Mouse (Mus musculus) heart, adult 8-10 months (tissue): ENCODE results near the gene Rsph14. TPM values are rescaled to one million over a fixed set of nuclear protein-coding genes. Genes with fewer than 3 reads are reported as not detected.
A peak's percentile ranks its signal among the peaks of the same experiment; 100 is the strongest.
"Not testable (repeated sequence)": the region's sequence is repeated elsewhere in the genome, so short reads cannot be mapped to it uniquely, and the experiment has no call there.

Experiments
- DNase-seq: peaks from one replicate; pipeline ENCODE4 v3.0.0; 2022; ENCODE audit warnings: low spot score
- total RNA-seq, 4 experiments: library from RNA; stranded (reverse); gene quantifications; 2 replicates each; pipeline ENCODE4 v1.2.4; 2022

Rsph14 gene
- total RNA-seq, 4 experiments from 2014 or later, result not detected

DNA sequence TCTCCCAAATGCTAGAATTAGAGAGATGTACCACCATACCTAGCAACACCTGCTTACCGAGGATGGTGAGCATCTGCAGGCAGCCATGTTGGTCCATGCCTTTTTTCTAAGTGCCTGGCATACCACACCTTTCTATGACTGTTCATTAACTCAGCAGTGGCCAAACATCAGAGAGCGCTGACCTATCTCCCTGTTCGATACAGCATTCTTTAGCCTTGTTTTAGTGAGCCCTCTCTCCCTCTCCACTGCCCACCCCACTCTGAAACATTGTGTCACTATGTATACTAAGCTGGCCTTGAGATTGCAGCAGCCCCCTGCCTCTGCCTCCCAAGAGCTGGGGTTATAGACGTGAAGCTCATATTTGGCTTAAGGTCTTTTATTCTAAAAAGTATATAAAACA is 21.3 kb upstream of the Rsph14 start:
- DNase-seq, result no peak

GRCm38 (mm10) chr10:75052902-75053301 is 20.5 kb upstream of the Rsph14 start:
- no peak for DNase-seq

DNA sequence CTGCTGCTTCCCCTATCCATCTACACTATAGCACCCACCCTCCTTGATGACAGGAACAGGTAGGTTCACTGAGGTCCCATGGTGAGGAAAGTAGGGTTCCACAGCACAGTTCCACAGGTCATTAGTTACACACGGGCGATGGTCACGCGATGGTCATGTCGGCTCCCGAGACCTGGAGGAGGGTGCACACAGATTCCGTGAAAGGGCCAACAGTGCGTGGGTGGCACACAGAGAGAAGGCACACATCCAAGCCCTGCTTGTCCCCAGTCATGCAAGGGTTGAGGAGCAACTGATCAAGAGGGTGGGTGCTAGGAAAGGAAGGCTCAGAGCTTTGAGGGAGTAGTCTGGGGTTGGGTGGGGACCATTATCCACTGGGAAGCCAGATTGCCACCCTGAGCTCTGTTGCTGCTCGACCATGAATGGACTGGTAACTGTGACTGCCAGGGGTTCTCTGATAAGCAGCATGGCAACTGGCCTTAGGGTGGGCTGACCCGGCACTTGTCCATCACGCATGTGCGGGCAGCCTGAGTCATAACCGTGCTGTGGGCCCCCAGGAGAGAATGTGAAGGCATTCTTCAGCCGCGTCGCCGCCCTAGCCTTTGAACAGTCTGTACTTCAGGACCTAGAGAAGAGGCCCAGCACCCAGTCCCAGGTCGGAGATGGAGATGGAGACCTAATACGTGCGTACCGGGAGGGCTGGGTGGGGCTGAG is 19.1 kb upstream of the Rsph14 start:
- DNase-seq, result no peak

GRCm38 (mm10) chr10:75048711-75049110 is 16.3 kb upstream of the Rsph14 start:
- no peak for DNase-seq

DNA sequence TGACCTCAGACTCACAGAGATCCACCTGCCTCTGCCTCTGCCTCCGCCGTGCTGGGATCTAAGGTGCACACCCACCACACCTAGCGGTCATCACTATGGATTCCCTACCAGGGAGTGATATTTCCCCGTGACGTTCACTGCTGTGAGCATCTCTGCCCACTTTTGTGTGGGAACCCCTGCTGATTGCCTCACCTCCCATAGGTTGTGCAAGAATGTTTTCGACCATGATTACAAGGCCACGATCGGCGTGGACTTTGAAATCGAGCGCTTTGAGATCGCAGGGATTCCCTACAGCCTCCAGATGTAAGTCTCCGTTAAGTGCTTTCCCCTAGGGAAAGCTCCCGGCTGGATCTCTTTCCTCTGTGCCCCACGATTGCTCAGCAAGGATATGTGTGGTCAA is 13.4 kb upstream of the Rsph14 start:
- DNase-seq, result no peak

DNA sequence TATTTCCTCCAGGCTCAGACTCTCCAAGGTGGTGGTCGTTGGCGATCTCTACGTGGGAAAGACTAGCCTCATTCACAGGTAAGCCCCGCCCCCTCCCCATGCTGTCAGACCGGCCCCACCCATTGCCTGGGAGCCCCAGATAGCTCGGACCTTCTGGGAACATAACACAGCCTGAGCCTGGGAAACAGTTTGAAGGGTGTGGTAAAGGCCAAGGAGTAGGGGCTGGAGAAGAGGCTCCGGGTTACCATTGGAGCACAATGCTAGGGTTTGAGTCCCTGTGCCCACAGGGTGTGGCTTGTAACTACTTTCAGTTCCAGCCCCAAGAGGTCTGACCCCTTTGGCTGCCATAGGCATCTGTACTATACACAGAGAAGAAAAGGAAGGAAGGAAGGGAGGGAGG is 12.1 kb upstream of the Rsph14 start:
- DNase-seq, result no peak

- not testable (repeated sequence) for DNase-seq
Measured at GRCm38 (mm10) chr10:75042060-75042459, 9.7 kb upstream of the Rsph14 start.

- peak; percentile 94 for DNase-seq
Measured at GRCm38 (mm10) chr10:75036883-75037379, 4.5 kb upstream of the Rsph14 start, which contains the start of gene Rab36. Gene Rab36, plus strand, starts transcription at chr10:75037058.

DNA sequence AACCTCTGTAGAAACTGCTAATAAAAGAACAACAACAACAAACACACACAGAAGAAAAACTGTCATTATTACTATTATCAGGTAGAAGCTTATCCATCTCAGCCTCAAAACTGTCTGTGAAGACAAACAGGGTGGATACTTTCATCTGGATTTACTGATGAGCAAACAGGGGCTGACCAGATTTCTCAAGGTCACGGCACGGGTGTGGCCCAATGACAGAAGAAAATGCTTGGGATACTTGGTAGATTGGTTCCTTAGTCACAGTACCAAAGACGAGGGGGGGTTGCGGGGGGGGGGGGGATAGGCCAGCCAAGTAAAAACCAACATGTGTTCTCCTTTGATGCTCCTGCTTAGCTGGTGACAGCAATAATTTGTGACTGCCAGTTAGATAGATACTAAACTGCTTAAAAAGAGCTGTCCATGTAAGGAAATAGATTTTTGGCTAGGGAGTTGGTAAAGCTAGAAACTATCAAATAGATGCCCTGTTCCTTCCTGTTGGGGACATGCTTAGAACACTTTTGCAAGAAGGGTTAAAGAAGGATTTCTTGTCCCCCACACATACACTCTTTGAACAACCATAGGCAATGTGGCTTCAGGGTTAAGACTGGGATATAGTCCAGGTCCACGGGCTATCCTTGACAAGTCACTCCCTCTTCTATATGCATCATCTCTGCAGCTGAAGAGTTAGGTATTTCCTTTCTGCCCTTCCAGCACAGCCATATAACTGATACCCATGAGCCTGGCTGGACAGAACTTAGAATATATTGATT is 856 bp downstream of the Rsph14 start:
- no peak for DNase-seq

- DNase-seq, result no peak
Measured at GRCm38 (mm10) chr10:75030234-75030633, 2.2 kb downstream of the Rsph14 start.

DNA sequence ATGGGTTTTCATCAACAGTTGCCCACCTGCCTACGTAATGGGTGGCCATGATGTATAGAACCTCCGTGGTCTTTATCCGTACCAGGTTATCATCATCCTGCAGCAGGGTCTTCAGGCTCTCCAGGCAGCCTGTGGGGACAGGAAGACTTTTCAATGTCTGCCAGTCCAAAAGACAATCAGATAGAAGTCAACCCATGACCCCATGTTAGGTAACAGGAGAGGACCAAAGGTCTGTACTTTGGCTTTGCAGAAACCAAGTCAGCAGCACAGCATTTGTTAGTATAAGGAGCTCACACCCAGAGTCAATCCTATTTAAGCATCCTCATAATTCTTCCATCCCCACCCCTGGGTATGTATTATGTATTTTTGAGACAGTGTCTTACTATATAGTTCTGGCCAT is 2.7 kb downstream of the Rsph14 start:
- no peak for DNase-seq

DNA sequence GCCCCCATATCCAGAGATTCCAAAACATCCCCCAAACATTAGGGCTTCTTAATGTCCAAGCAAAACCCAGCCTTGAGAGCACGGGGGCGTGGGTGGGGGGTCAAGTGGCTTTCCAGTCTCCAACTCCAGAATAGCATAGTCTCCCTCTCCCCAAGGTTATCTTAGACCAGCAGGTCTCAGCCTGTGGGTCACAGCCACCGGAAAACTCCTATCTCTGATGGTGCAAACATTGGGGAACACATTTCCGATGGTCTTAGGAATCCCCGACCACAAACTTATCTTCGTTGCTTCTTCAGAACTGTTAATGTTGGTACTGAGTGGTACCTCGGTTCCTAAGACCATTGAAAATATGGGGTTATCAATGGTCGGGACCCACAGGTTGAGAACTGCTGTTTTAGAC is 3.6 kb downstream of the Rsph14 start:
- DNase-seq, result no peak

DNA sequence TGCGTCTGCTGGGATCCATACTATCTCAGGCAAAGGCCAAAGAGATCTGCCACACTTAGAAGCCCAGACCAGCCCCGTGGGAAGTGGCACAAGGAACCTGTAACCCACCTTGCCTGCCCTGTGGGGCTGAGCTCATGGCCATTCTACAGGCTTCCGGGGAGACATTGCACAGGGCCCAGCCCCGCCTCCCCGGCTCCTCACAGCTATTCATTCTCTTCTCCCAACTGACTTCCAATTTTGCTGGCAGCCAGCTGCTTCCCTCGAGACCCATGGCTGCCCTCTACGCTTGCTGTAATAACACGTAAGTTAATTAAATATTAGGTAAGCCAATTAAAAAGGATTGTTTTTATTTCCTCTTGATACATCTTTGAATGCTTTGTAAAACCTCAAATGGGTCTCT is 5.9 kb downstream of the Rsph14 start:
- no peak for DNase-seq

GRCm38 (mm10) chr10:75021138-75021537 is 11.2 kb downstream of the Rsph14 start:
- DNase-seq, result peak; percentile 52

DNA sequence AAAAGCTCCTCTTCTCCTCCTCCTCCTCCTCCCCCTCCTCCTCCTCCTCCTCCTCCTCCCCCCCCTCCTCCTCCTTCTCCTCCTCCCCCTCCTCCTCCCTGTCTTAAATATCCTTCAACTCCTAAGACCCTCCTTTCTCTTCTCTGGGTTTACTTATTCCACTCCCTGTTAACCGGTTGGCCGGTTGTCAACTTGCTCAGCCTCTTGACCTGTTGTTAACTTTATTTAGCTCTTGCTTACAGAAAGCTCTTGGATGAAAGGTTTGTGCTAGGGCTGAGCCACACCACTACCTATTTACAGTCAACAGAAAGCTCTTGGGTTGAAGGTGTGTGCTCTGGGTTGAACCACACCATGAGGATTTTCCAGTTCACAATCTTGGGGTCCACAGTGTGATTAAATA is 12.1 kb downstream of the Rsph14 start:
- no peak for DNase-seq

DNA sequence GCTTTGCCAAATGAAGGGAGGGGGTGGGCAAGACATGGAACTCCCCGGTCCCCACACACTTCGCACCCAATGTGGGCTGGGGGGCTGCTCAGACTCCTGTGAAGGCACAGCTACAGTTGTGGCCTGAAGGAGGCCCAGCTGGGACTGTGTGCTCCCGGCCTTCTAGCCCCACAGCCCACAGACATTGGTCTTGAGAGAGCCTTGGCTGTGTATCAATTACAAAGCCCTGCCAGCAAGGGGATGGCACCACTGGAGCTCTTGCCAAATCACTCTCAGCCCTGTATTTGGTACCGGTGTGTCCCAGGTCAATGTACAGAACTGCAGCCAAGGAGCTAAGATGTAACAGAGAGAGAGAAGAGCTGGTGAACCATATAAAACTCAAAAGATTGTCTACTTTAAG is 15.9 kb downstream of the Rsph14 start:
- DNase-seq, result no peak

DNA sequence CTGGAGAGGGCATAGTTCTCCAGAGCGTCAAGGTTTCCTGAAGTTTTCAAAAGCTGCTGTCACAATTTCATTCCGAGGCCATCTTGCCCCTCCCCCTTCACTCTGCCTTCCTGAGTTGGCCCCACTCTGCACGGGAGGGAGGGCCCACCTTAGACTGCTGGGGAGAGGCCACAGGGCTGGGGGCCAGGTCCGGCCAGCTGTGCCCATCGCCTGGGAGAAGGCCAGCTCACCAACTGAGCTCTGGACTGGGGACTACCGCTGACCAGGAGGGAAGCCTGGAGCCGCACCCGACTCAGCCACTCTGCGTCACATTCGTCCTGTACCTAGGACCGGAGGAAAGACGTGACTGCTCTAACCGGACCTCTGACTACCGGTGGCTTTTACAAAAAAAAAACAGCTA is 16.9 kb downstream of the Rsph14 start:
- no peak for DNase-seq

- no peak for DNase-seq
Measured at GRCm38 (mm10) chr10:75010704-75011103, 21.7 kb downstream of the Rsph14 start.

DNA sequence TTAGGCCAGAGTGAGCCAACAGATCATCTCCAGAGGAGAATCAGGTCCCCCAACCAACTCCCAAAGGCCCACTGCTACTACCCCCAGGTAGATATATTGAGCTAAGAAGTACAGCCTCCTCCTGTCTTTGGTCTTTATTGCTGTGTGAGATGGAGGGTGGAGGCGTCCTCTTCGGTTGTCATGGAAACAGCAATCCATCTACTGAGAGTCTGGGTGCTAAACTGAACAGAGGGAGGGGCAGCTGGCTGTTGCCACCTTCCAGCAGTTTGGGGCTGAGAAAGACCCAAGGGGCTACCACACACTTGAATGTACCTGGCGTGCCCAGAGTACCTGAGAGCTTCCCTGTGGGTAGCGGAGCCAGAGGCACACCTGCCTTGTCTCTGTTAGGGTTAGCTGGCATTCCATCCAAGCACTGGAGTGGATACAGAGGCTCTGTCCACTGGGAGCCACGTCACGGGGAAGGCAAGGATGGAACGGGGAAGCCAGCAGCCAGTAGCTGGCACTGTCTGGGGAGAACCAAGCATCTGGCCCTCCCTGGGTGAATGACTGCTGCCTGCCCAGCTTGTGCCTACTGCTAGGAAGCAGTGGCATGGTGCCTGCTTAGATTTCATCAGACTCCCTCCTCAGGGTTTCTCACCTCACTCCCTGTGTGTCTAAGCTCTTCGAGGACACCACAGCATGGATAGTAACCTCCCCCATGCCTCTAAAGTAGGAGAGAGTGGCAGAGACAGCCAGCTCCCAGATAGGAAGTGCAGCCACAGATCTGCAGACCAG is 25.3 kb downstream of the Rsph14 start:
- DNase-seq, result no peak

- DNase-seq, result no peak
Measured at GRCm38 (mm10) chr10:75004067-75004466, 28.3 kb downstream of the Rsph14 start.

DNA sequence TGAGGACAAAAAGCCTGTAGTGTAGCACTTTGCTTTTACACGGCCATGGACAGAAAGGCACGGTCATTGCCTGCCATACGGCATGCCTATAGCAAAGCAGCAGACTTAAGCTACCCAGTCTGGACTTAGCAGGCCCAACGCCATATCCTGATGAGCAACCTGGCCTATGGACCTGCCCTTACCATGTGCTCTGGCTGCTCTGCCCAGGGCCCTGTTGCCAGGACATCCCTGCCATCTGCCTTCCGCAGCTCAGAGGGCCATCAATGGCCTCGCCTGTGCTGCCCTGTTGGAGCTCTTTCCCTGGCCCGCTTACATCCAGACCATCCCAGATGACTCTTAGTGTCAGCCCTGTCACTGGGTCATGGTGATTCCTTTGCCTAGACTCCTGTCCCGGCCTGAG is 31.0 kb downstream of the Rsph14 start:
- DNase-seq, result no peak

GRCm38 (mm10) chr10:74995377-74995776 is 37.0 kb downstream of the Rsph14 start:
- DNase-seq, result no peak
